Comparison of ENCODE assay signal across 8 mouse cellular contexts in the genomic region with DNA sequence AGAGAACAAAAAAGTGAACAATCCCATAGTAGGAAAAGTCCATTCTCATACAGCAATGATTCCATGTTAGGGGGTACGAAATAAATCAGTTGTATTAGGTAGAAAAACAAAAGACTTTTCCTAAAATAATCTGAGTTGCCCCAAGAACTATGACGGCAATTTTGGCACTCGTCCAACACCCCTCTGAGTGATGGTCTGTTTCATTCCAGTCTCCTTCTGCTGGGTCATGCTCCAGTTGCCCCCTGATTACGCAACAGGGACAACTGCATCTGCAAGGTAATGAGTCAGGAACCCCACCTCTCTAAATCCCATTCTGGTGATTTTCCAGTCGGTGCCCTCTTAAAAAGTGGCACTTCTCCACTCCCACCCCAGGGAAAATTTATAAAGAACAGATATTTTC. TPM values are rescaled to one million over a fixed set of nuclear protein-coding genes. Genes with fewer than 3 reads are reported as not detected.
DNase-seq lines count a peak whose midpoint lies in the region; ATAC-seq and TF ChIP-seq lines count a peak whose summit lies in the region.

No protein-coding gene starts in this region.

- H3K27me3 ChIP-seq in embryonic facial prominence, embryonic 14.5 days (replicated peaks; ENCODE audit: control insufficient read depth, insufficient read depth, low read length): no peaks in the 10 kb centered on the region

- peak overlapping the region; percentile 84 for H3K4me3 ChIP-seq in layer of hippocampus, adult 2 months
- H3K4me3 ChIP-seq in embryonic facial prominence, embryonic 14.5 days (ENCODE audit: low read depth, low read length): peak overlapping the region; percentile 70; the same call in 1 of the 2 replicates

- no peak overlapping the region for H3K9ac ChIP-seq in embryonic facial prominence, embryonic 14.5 days (ENCODE audit: low read depth, low read length)

- WGBS in embryonic facial prominence, embryonic 14.5 days: 48% methylated on average over 5 of the region's 5 CpGs

- no peak for TF ChIP-seq CTCF in layer of hippocampus, adult 2 months (conservative IDR thresholded peaks at IDR 0.05)

- no peak for ATAC-seq in embryonic facial prominence, embryonic 14.5 days (ENCODE audit: low read depth)

- peaks cover 15% of the 10 kb centered on the region; the same call in 1 of the 2 replicates for H3K4me1 ChIP-seq in embryonic facial prominence, embryonic 14.5 days (ENCODE audit: control insufficient read depth, insufficient read depth, low read length)

- DNase-seq in layer of hippocampus, adult 2 months (ENCODE audit: low spot score in 2 of 2): no peak
- DNase-seq in layer of hippocampus, adult 9-11 months: no peak
- peak; percentile 76 for DNase-seq in NIH3T3 (ENCODE audit: low read depth)
- DNase-seq in embryonic facial prominence, embryonic 14.5 days (ENCODE audit: low spot score): peak; percentile 26
- DNase-seq in kidney, adult 9 months: peak; percentile 39
- peak; percentile 38 for DNase-seq in lung, postnatal 36 days
- DNase-seq in urinary bladder, postnatal 10 days (ENCODE audit: low spot score): no peak
- DNase-seq in layer of hippocampus, postnatal 14 days (ENCODE audit: low spot score in 2 of 2): no peak

- H3K36me3 ChIP-seq in embryonic facial prominence, embryonic 14.5 days (ENCODE audit: control insufficient read depth, insufficient read depth, low read length): no peaks in the 10 kb centered on the region

- no peaks in the 10 kb centered on the region for H3K9me3 ChIP-seq in embryonic facial prominence, embryonic 14.5 days (ENCODE audit: control insufficient read depth, low read length)

- peak overlapping the region; percentile 87 for H3K4me2 ChIP-seq in embryonic facial prominence, embryonic 14.5 days (ENCODE audit: low read depth, low read length)

- H3K27ac ChIP-seq in layer of hippocampus, adult 2 months: no peak overlapping the region; the same call in 1 of the 2 replicates
- no peak overlapping the region for H3K27ac ChIP-seq in embryonic facial prominence, embryonic 14.5 days (replicated peaks; ENCODE audit: low read depth, low read length)

RNA-seq across cellular contexts. Expression of a gene that starts 0.9 kb away (rescaled TPM):
- 10 to 100 TPM; 42.1 to 46.3 TPM for total RNA-seq in layer of hippocampus, adult 2 months (2021)
- 182 and 187 TPM in 2 replicates for polyA plus RNA-seq in embryonic facial prominence, embryonic 14.5 days (2014; fragmentation: Nextera tagmentation; extraction: Ambion mirVana)
- total RNA-seq in layer of hippocampus, postnatal 14 days (2021): 10 to 100 TPM; 39.7 to 42.0 TPM

RNA-seq across cellular contexts. Expression of a gene that starts 35.7 kb away (rescaled TPM):
- total RNA-seq in layer of hippocampus, adult 2 months (2021): under 1 TPM; 0.44 to 0.82 TPM
- 7.9 and 11.0 TPM in 2 replicates for polyA plus RNA-seq in embryonic facial prominence, embryonic 14.5 days (2014; fragmentation: Nextera tagmentation; extraction: Ambion mirVana)
- 1 to 10 TPM in 1 of 2 experiments, under 1 TPM in 1; 0.67 to 1.0 TPM for total RNA-seq in layer of hippocampus, postnatal 14 days (2021)

Comparison
In these comparisons a context has a peak if more than half of its experiments do, and no peak if none do; other contexts are left out.
1. DNase-seq: peak in NIH3T3 (single experiment), embryonic facial prominence, embryonic 14.5 days (single experiment), kidney, adult 9 months (single experiment) and lung, postnatal 36 days (single experiment); none in layer of hippocampus, adult 2 months (0 of 2), layer of hippocampus, adult 9-11 months (single experiment), urinary bladder, postnatal 10 days (single experiment) and layer of hippocampus, postnatal 14 days (0 of 2).